Mouse (Mus musculus) heart, postnatal 0 days (tissue): ENCODE measurements around the gene Ppp1r8. TPM values are rescaled to one million over a fixed set of nuclear protein-coding genes. Genes with fewer than 3 reads are reported as not detected.

Experiments used
- ATAC-seq: fragments of 200-750 bp; cut with Nextera tagmentation; 2 replicates; pipeline ENCODE4 v1.8.0; 2017; ENCODE audit warnings: low read depth, moderate number of reproducible peaks, moderate library complexity; ENCODE audit not compliant: insufficient read depth
- DNase-seq: peaks from one replicate; pipeline ENCODE4 v3.0.0-alpha.2; 2016; ENCODE audit warnings: low spot score
- H3K27ac ChIP-seq: fragments of 300-500 bp; sonication (generic); 2 replicates; pipeline ENCODE4 v1.5.1; 2014; ENCODE audit warnings: low read depth, mild to moderate bottlenecking
- H3K27me3 ChIP-seq: fragments of 300-500 bp; sonication (generic); 2 replicates; pipeline ENCODE4 v1.6.1; 2014; ENCODE audit warnings: low read length, mixed read lengths; ENCODE audit not compliant: control insufficient read depth, insufficient read depth
- H3K36me3 ChIP-seq: fragments of 300-500 bp; sonication (generic); replicated peaks from 2 replicates; pipeline ENCODE4 v1.6.1; 2014; ENCODE audit warnings: low read length, mixed read lengths; ENCODE audit not compliant: control insufficient read depth, insufficient read depth
- H3K4me1 ChIP-seq: fragments of 300-500 bp; sonication (generic); 2 replicates; pipeline ENCODE4 v1.6.1; 2014; ENCODE audit warnings: antibody characterized with exemption; ENCODE audit not compliant: control insufficient read depth, insufficient read depth
- H3K4me2 ChIP-seq: fragments of 300-500 bp; sonication (generic); 2 replicates; pipeline ENCODE4 v1.6.1; 2014; ENCODE audit warnings: low read depth, mild to moderate bottlenecking, low read length, moderate library complexity
- H3K4me3 ChIP-seq: fragments of 300-500 bp; sonication (generic); 2 replicates; pipeline ENCODE4 v1.5.1; 2014; ENCODE audit warnings: low read depth, low read length
- H3K9ac ChIP-seq: fragments of 300-500 bp; sonication (generic); replicated peaks from 2 replicates; pipeline ENCODE4 v1.6.1; 2014; ENCODE audit warnings: low read depth, low read length, mixed read lengths
- H3K9me3 ChIP-seq: fragments of 300-500 bp; sonication (generic); replicated peaks from 2 replicates; pipeline ENCODE4 v1.6.1; 2016; ENCODE audit warnings: low read length; ENCODE audit not compliant: control insufficient read depth
- CTCF ChIP-seq: IDR thresholded peaks from 2 replicates; pipeline ENCODE4 v1.5.1; 2016; ENCODE audit warnings: antibody characterized with exemption, control low read depth, low read depth
- EP300 ChIP-seq: IDR thresholded peaks from 2 replicates; pipeline ENCODE4 v1.6.1; 2016; ENCODE audit warnings: antibody characterized with exemption, low read depth
- WGBS: fragments of 180-500 bp; shearing (Covaris S2); extraction: QIAGEN DNeasy Blood & Tissue Kit; methylation state at CpG from one replicate; pipeline ENCODE4 v1.1.7; 2014; 5-methylcytosine and 5-hydroxymethylcytosine counted together
- polyA plus RNA-seq: library from polyadenylated mRNA; unstranded; fragments of >200 nt; fragmentation: Nextera tagmentation; extraction: Ambion mirVana; gene quantifications from 2 replicates; pipeline ENCODE4 v1.2.1, GENCODE M21; 2015
- total RNA-seq: library from RNA; depleted of rRNA; stranded (reverse); fragments of >200 nt; gene quantifications from 2 replicates; pipeline ENCODE4 v1.2.3, GENCODE M21; 2014; ENCODE audit warnings: low replicate concordance; rRNA removed

Ppp1r8 gene
- total and polyA plus RNA-seq, 2 experiments from 2014 or later: 17.3 to 46.2 TPM

GRCm38 (mm10) chr4:132789731-132790130, 53.2 kb downstream of the Ppp1r8 start:
- DNase-seq (no peak), ATAC-seq (no peak)
- Histone ChIP-seq H3K27me3 (peaks cover under 1% of the 10 kb centered on the region; the same call in 1 of the 2 replicates), H3K27ac (no peak overlapping the region), H3K4me2 (no peak overlapping the region), H3K36me3 (no peaks in the 10 kb centered on the region), H3K4me1 (no peaks in the 10 kb centered on the region), H3K4me3 (no peak overlapping the region), H3K9ac (no peak overlapping the region), H3K9me3 (no peaks in the 10 kb centered on the region)
- TF ChIP-seq EP300: no peak
- no peak for TF ChIP-seq CTCF
- WGBS: 68% methylated on average over 8 of the region's 8 CpGs

GRCm38 (mm10) chr4:132785228-132785627, 57.7 kb downstream of the Ppp1r8 start:
- Histone ChIP-seq H3K9ac (no peak overlapping the region), H3K4me2 (no peak overlapping the region), H3K27me3 (no peaks in the 10 kb centered on the region), H3K9me3 (no peaks in the 10 kb centered on the region), H3K4me1 (no peaks in the 10 kb centered on the region), H3K36me3 (no peaks in the 10 kb centered on the region), H3K4me3 (no peak overlapping the region), H3K27ac (no peak overlapping the region)
- WGBS: 90% methylated on average over 13 of the region's 13 CpGs
- DNase-seq: no peak
- no peak for ATAC-seq
- TF ChIP-seq EP300 (no peak), CTCF (no peak)

- Histone ChIP-seq H3K9me3 (no peaks in the 10 kb centered on the region), H3K4me2 (no peak overlapping the region), H3K4me1 (no peaks in the 10 kb centered on the region), H3K36me3 (peaks cover 9% of the 10 kb centered on the region), H3K4me3 (no peak overlapping the region), H3K27ac (no peak overlapping the region), H3K27me3 (no peaks in the 10 kb centered on the region), H3K9ac (no peak overlapping the region)
- WGBS: 76% methylated on average over 2 of the region's 2 CpGs
- ATAC-seq: no peak
- TF ChIP-seq CTCF (no peak), EP300 (no peak)
- DNase-seq: no peak
These were observed 59.2 kb downstream of the Ppp1r8 start for GRCm38 (mm10) chr4:132783732-132784131.

GRCm38 (mm10) chr4:132780288-132780687, 62.7 kb downstream of the Ppp1r8 start:
- WGBS: 89% methylated on average over 4 of the region's 4 CpGs

GRCm38 (mm10) chr4:132778562-132779201, 64.3 kb downstream of the Ppp1r8 start:
- Histone ChIP-seq H3K36me3 (peaks cover 58% of the 10 kb centered on the region), H3K4me2 (no peak overlapping the region), H3K27me3 (no peaks in the 10 kb centered on the region), H3K27ac (no peak overlapping the region), H3K9me3 (no peaks in the 10 kb centered on the region), H3K9ac (no peak overlapping the region), H3K4me1 (no peaks in the 10 kb centered on the region), H3K4me3 (no peak overlapping the region)
- ATAC-seq (no peak), DNase-seq (no peak)
- WGBS: 97% methylated on average over 6 of the region's 6 CpGs
- TF ChIP-seq EP300: no peak
- no peak for TF ChIP-seq CTCF

More at GRCm38 (mm10) chr4:132780288-132780687, 62.7 kb downstream of the Ppp1r8 start:
- Histone ChIP-seq H3K27me3 (no peaks in the 10 kb centered on the region), H3K4me3 (no peak overlapping the region), H3K4me1 (no peaks in the 10 kb centered on the region), H3K27ac (no peak overlapping the region), H3K36me3 (peaks cover 43% of the 10 kb centered on the region), H3K9ac (no peak overlapping the region), H3K4me2 (no peak overlapping the region), H3K9me3 (no peaks in the 10 kb centered on the region)
- TF ChIP-seq CTCF (no peak), EP300 (no peak)
- DNase-seq: no peak
- ATAC-seq: no peak

Other genes starting within 250 kb of the Ppp1r8 start
- 22.7 and 54.6 TPM in 2 replicates for gene Eya3, start 204.2 kb downstream of the Ppp1r8 start, total RNA-seq
- gene Eya3, start 204.2 kb downstream of the Ppp1r8 start, polyA plus RNA-seq: 14.0 and 14.5 TPM in 2 replicates
- 0.53 and 0.54 TPM in 2 replicates for gene Xkr8, start 110.6 kb downstream of the Ppp1r8 start, total RNA-seq
- 2.1 and 3.0 TPM in 2 replicates for gene Xkr8, start 110.6 kb downstream of the Ppp1r8 start, polyA plus RNA-seq
- 0.11 and 2.6 TPM in 2 replicates for gene Smpdl3b, start 85.9 kb downstream of the Ppp1r8 start, total RNA-seq
- gene Smpdl3b, start 85.9 kb downstream of the Ppp1r8 start, polyA plus RNA-seq: 1.7 TPM in 2 replicates
- gene Rpa2, start 74.8 kb downstream of the Ppp1r8 start, total RNA-seq: 26.1 and 56.1 TPM in 2 replicates
- 32.0 and 35.0 TPM in 2 replicates for gene Rpa2, start 74.8 kb downstream of the Ppp1r8 start, polyA plus RNA-seq
- 0.73 and 1.2 TPM in 2 replicates for gene Themis2, start 46.8 kb downstream of the Ppp1r8 start, total RNA-seq
- gene Themis2, start 46.8 kb downstream of the Ppp1r8 start, polyA plus RNA-seq: 0.78 and 1.1 TPM in 2 replicates
- gene Stx12, start 41.3 kb upstream of the Ppp1r8 start, total RNA-seq: 59.7 and 65.9 TPM in 2 replicates
- gene Stx12, start 41.3 kb upstream of the Ppp1r8 start, polyA plus RNA-seq: 46.3 and 48.5 TPM in 2 replicates
- gene Fam76a, start 79.4 kb upstream of the Ppp1r8 start, total RNA-seq: 19.7 and 20.7 TPM in 2 replicates
- gene Fam76a, start 79.4 kb upstream of the Ppp1r8 start, polyA plus RNA-seq: 39.6 and 44.4 TPM in 2 replicates
- 0.04 and 0.19 TPM in 2 replicates for gene Fgr, start 130.9 kb upstream of the Ppp1r8 start, total RNA-seq
- 0.31 and 0.37 TPM in 2 replicates for gene Fgr, start 130.9 kb upstream of the Ppp1r8 start, polyA plus RNA-seq
- gene Ahdc1, start 168.1 kb upstream of the Ppp1r8 start, total RNA-seq: 40.5 and 57.2 TPM in 2 replicates
- gene Ahdc1, start 168.1 kb upstream of the Ppp1r8 start, polyA plus RNA-seq: 4.6 and 5.2 TPM in 2 replicates